Mouse (Mus musculus) embryo, embryonic 10.5 days (tissue): ENCODE measurements around the gene Sertad4.

Experiments used
- DNase-seq: peaks from one replicate; pipeline ENCODE4 v3.0.0-alpha.2; 2015; ENCODE audit warnings: low spot score

Sertad4 gene

GRCm38 (mm10) chr1:192851640-192852039, 3.9 kb downstream of the Sertad4 start:
- peak; percentile 43 for DNase-seq

GRCm38 (mm10) chr1:192851126-192851525, 4.4 kb downstream of the Sertad4 start:
- DNase-seq, result peak; percentile 37

- no peak for DNase-seq
Measured at GRCm38 (mm10) chr1:192849616-192850015, 5.9 kb downstream of the Sertad4 start.

GRCm38 (mm10) chr1:192847254-192847653, 8.3 kb downstream of the Sertad4 start:
- peak; percentile 79 for DNase-seq

- DNase-seq, result no peak
Measured at GRCm38 (mm10) chr1:192841094-192841813, 14.3 kb downstream of the Sertad4 start.

- no peak for DNase-seq
Measured at GRCm38 (mm10) chr1:192840655-192841054, 14.9 kb downstream of the Sertad4 start.

- peak; percentile 71 for DNase-seq
Measured at GRCm38 (mm10) chr1:192835211-192835681, 20.3 kb downstream of the Sertad4 start.

GRCm38 (mm10) chr1:192834361-192835210, 21.0 kb downstream of the Sertad4 start:
- peak; percentile 80 for DNase-seq

GRCm38 (mm10) chr1:192833586-192833985, 22.0 kb downstream of the Sertad4 start:
- no peak for DNase-seq

GRCm38 (mm10) chr1:192833097-192833496, 22.5 kb downstream of the Sertad4 start:
- no peak for DNase-seq

- DNase-seq, result no peak
Measured at GRCm38 (mm10) chr1:192832338-192832737, 23.2 kb downstream of the Sertad4 start.

GRCm38 (mm10) chr1:192830444-192830843, 25.1 kb downstream of the Sertad4 start:
- no peak for DNase-seq

- no peak for DNase-seq
Measured at GRCm38 (mm10) chr1:192828928-192829327, 26.6 kb downstream of the Sertad4 start.

GRCm38 (mm10) chr1:192827955-192828354, 27.6 kb downstream of the Sertad4 start:
- DNase-seq, result no peak

GRCm38 (mm10) chr1:192825746-192826145, 29.8 kb downstream of the Sertad4 start:
- no peak for DNase-seq

- peak; percentile 68 for DNase-seq
Measured at GRCm38 (mm10) chr1:192822652-192823525, 32.7 kb downstream of the Sertad4 start.

- DNase-seq, result no peak
Measured at GRCm38 (mm10) chr1:192822309-192822651, 33.3 kb downstream of the Sertad4 start.

GRCm38 (mm10) chr1:192818334-192818733, 37.2 kb downstream of the Sertad4 start:
- DNase-seq, result no peak

- no peak for DNase-seq
Measured at GRCm38 (mm10) chr1:192815789-192816188, 39.8 kb downstream of the Sertad4 start.

- DNase-seq, result peak; percentile 66
Measured at GRCm38 (mm10) chr1:192814700-192815099, 40.9 kb downstream of the Sertad4 start.

- no peak for DNase-seq
Measured at GRCm38 (mm10) chr1:192812758-192813157, 42.8 kb downstream of the Sertad4 start.

GRCm38 (mm10) chr1:192812290-192812689, 43.3 kb downstream of the Sertad4 start:
- no peak for DNase-seq
